Mouse (Mus musculus) intestine, embryonic 15.5 days (tissue): Measurements from ENCODE around the gene Erich3. TPM values are rescaled to one million over a fixed set of nuclear protein-coding genes. Genes with fewer than 3 reads are reported as not detected.

ENCODE experiments used
- ATAC-seq: fragments of 200-750 bp; cut with Nextera tagmentation; 2 replicates; pipeline ENCODE4 v1.8.0; 2017; ENCODE audit warnings: moderate TSS enrichment, moderate library complexity
- H3K27ac ChIP-seq: fragments of 300-500 bp; sonication (generic); 2 replicates; pipeline ENCODE4 v1.5.1; 2015; ENCODE audit warnings: mild to moderate bottlenecking, inconsistent platforms
- H3K27me3 ChIP-seq: fragments of 300-500 bp; sonication (generic); replicated peaks from 2 replicates; pipeline ENCODE4 v1.6.1; 2015; ENCODE audit warnings: inconsistent platforms
- H3K36me3 ChIP-seq: fragments of 300-500 bp; sonication (generic); 2 replicates; pipeline ENCODE4 v1.6.1; 2015; ENCODE audit warnings: inconsistent platforms
- H3K4me1 ChIP-seq: fragments of 300-500 bp; sonication (generic); replicated peaks from 2 replicates; pipeline ENCODE4 v1.6.1; 2015; ENCODE audit warnings: inconsistent platforms
- H3K4me2 ChIP-seq: fragments of 300-500 bp; sonication (generic); replicated peaks from 2 replicates; pipeline ENCODE4 v1.6.1; 2015; ENCODE audit warnings: mild to moderate bottlenecking, inconsistent platforms
- H3K4me3 ChIP-seq: fragments of 300-500 bp; sonication (generic); replicated peaks from 2 replicates; pipeline ENCODE4 v1.5.1; 2015; ENCODE audit warnings: inconsistent platforms
- H3K9ac ChIP-seq: fragments of 300-500 bp; sonication (generic); 2 replicates; pipeline ENCODE4 v1.6.1; 2015; ENCODE audit warnings: inconsistent platforms
- H3K9me3 ChIP-seq: fragments of 300-500 bp; sonication (generic); 2 replicates; pipeline ENCODE4 v1.6.1; 2016; ENCODE audit warnings: inconsistent platforms
- WGBS: fragments of 180-500 bp; shearing (Covaris S2); methylation state at CpG from one replicate; pipeline ENCODE4 v1.1.7; 2015; 5-methylcytosine and 5-hydroxymethylcytosine counted together
- polyA plus RNA-seq: library from polyadenylated mRNA; unstranded; fragments of >200 nt; fragmentation: Nextera tagmentation; extraction: Ambion mirVana; gene quantifications from 2 replicates; pipeline ENCODE4 v1.2.1, GENCODE M21; 2015

The Erich3 gene
- polyA plus RNA-seq, 1 experiment from 2014 or later, result 0.20 TPM

DNA sequence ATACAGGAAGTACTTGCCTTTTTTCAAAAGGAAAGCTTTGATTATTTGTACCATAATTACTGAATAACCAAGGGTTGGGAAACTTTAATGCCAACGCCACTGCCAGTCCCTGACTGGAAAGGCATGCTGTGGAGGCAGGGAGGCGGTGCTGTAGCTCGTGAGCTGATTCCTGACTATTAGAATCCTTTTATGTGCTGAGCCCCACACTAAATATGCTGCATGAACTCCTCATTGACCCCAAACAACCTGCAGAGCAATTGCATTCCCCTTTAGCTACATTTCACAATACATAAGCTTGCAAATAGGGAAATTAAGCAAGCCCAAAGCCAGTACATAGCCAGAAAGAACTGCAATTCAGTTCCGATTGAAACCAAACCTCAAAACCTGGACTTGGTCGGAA is 77.8 kb downstream of the Erich3 start:
- no peaks in the 10 kb centered on the region for H3K9me3 ChIP-seq
- no peak overlapping the region for H3K27ac ChIP-seq
- WGBS, result 74% methylated on average over 5 of the region's 5 CpGs
- H3K27me3 ChIP-seq, result no peaks in the 10 kb centered on the region
- ATAC-seq, result no peak
- no peaks in the 10 kb centered on the region for H3K36me3 ChIP-seq
- no peaks in the 10 kb centered on the region for H3K4me1 ChIP-seq
- H3K4me2 ChIP-seq, result no peak overlapping the region
- H3K9ac ChIP-seq, result no peak overlapping the region
- H3K4me3 ChIP-seq, result no peak overlapping the region

- Histone ChIP-seq H3K4me1 (no peaks in the 10 kb centered on the region), H3K4me2 (no peak overlapping the region), H3K9me3 (no peaks in the 10 kb centered on the region), H3K36me3 (no peaks in the 10 kb centered on the region), H3K27me3 (no peaks in the 10 kb centered on the region), H3K9ac (no peak overlapping the region), H3K4me3 (no peak overlapping the region), H3K27ac (no peak overlapping the region)
- 71% methylated on average over 5 of the region's 5 CpGs for WGBS
- ATAC-seq, result no peak
Observed at GRCm38 (mm10) chr3:154742927-154743326, 79.3 kb downstream of the Erich3 start.

GRCm38 (mm10) chr3:154744317-154744716 is 80.7 kb downstream of the Erich3 start:
- Histone ChIP-seq H3K27ac (no peak overlapping the region), H3K4me1 (no peaks in the 10 kb centered on the region), H3K36me3 (no peaks in the 10 kb centered on the region), H3K4me3 (no peak overlapping the region), H3K4me2 (no peak overlapping the region), H3K27me3 (no peaks in the 10 kb centered on the region), H3K9ac (no peak overlapping the region), H3K9me3 (no peaks in the 10 kb centered on the region)
- peak; percentile 72; the same call in 1 of the 2 replicates for ATAC-seq
- 89% methylated on average over 2 of the region's 2 CpGs for WGBS

GRCm38 (mm10) chr3:154754505-154754904 is 90.8 kb downstream of the Erich3 start:
- WGBS, result 51% methylated on average over 3 of the region's 3 CpGs
- Histone ChIP-seq H3K4me2 (no peak overlapping the region), H3K27me3 (no peaks in the 10 kb centered on the region), H3K36me3 (no peaks in the 10 kb centered on the region), H3K27ac (no peak overlapping the region), H3K4me1 (no peaks in the 10 kb centered on the region), H3K4me3 (no peak overlapping the region), H3K9ac (no peak overlapping the region), H3K9me3 (no peaks in the 10 kb centered on the region)
- ATAC-seq, result no peak

- no peak overlapping the region for H3K27ac ChIP-seq
- ATAC-seq, result no peak
- H3K36me3 ChIP-seq, result no peaks in the 10 kb centered on the region
- no peaks in the 10 kb centered on the region for H3K4me1 ChIP-seq
- no peak overlapping the region for H3K4me2 ChIP-seq
- H3K4me3 ChIP-seq, result no peak overlapping the region
- 89% methylated on average over 3 of the region's 3 CpGs for WGBS
- H3K27me3 ChIP-seq, result no peaks in the 10 kb centered on the region
- H3K9ac ChIP-seq, result no peak overlapping the region
- H3K9me3 ChIP-seq, result no peaks in the 10 kb centered on the region
Observed at GRCm38 (mm10) chr3:154755225-154755624, 91.6 kb downstream of the Erich3 start.

GRCm38 (mm10) chr3:154758089-154758488 is 94.4 kb downstream of the Erich3 start:
- ATAC-seq, result no peak
- 71% methylated on average over 3 of the region's 3 CpGs for WGBS
- no peak overlapping the region for H3K4me2 ChIP-seq
- no peaks in the 10 kb centered on the region for H3K27me3 ChIP-seq
- no peaks in the 10 kb centered on the region for H3K9me3 ChIP-seq
- no peaks in the 10 kb centered on the region for H3K4me1 ChIP-seq
- H3K9ac ChIP-seq, result no peak overlapping the region
- H3K4me3 ChIP-seq, result no peak overlapping the region
- H3K36me3 ChIP-seq, result no peaks in the 10 kb centered on the region
- no peak overlapping the region for H3K27ac ChIP-seq

- Histone ChIP-seq H3K9me3 (no peaks in the 10 kb centered on the region), H3K4me2 (no peak overlapping the region), H3K36me3 (no peaks in the 10 kb centered on the region)
Observed at GRCm38 (mm10) chr3:154761108-154761507, 97.4 kb downstream of the Erich3 start.

DNA sequence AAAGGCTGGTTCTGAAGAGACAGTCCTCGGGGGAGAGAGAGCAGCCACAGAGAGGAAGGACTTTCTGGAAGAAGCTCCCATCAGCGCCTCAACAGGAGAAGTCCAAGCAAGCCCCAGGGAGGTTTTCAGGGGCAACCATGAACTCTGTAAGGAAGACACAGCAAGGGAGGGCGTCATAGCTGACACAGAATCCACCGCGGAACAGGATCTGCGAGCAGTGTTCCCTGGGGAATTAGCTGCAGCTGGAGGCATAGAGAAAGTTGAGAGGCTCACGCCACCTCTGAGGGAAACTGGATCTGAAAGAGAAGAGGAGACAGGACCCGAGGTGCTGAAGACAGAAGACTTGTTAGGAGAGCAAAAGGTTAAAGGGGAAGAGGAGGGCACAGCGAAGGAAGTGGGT is 99.7 kb downstream of the Erich3 start:
- Histone ChIP-seq H3K4me1 (no peaks in the 10 kb centered on the region), H3K9ac (no peak overlapping the region), H3K9me3 (no peaks in the 10 kb centered on the region), H3K27me3 (no peaks in the 10 kb centered on the region), H3K4me2 (no peak overlapping the region), H3K27ac (no peak overlapping the region), H3K4me3 (no peak overlapping the region), H3K36me3 (no peaks in the 10 kb centered on the region)
- no peak for ATAC-seq
- 62% methylated on average over 9 of the region's 9 CpGs for WGBS

More at GRCm38 (mm10) chr3:154761108-154761507, 97.4 kb downstream of the Erich3 start:
- 69% methylated on average over 3 of the region's 3 CpGs for WGBS
- Histone ChIP-seq H3K27ac (no peak overlapping the region), H3K27me3 (no peaks in the 10 kb centered on the region), H3K4me3 (no peak overlapping the region), H3K4me1 (no peaks in the 10 kb centered on the region), H3K9ac (no peak overlapping the region)
- ATAC-seq, result no peak

DNA sequence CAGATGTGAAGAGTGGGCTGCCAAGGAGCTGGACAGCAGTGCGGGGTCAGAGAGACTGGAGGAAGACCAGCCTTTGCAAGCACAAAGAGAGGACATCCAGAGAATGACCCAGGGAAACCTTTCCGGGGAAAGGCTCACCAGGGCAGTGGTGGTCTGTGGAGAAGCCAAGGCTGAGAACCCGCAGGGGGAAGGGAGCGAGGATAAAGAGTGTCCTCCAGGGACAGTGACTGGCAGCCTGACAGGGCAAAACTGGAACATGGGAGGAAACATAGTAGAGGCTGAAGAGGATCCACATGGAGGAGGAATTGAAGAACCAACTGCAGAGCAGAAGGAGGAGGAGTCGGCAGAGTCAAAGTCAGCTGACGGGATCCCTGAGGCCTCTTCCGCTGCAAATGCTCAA is 100.5 kb downstream of the Erich3 start:
- Histone ChIP-seq H3K4me3 (no peak overlapping the region), H3K9me3 (no peaks in the 10 kb centered on the region), H3K4me2 (no peak overlapping the region), H3K27ac (no peak overlapping the region), H3K27me3 (no peaks in the 10 kb centered on the region), H3K4me1 (no peaks in the 10 kb centered on the region), H3K36me3 (no peaks in the 10 kb centered on the region), H3K9ac (no peak overlapping the region)
- 82% methylated on average over 7 of the region's 7 CpGs for WGBS
- no peak for ATAC-seq

- WGBS, result 80% methylated on average over 4 of the region's 4 CpGs
- ATAC-seq, result no peak
Observed at GRCm38 (mm10) chr3:154766321-154766720, 102.7 kb downstream of the Erich3 start.

GRCm38 (mm10) chr3:154771651-154772050 is 108.0 kb downstream of the Erich3 start:
- Histone ChIP-seq H3K27ac (no peak overlapping the region), H3K9me3 (no peaks in the 10 kb centered on the region), H3K4me3 (no peak overlapping the region), H3K4me1 (no peaks in the 10 kb centered on the region), H3K9ac (no peak overlapping the region), H3K27me3 (no peaks in the 10 kb centered on the region), H3K36me3 (no peaks in the 10 kb centered on the region), H3K4me2 (no peak overlapping the region)
- ATAC-seq, result no peak
- WGBS, result 90% methylated on average over 2 of the region's 2 CpGs

More at GRCm38 (mm10) chr3:154766321-154766720, 102.7 kb downstream of the Erich3 start:
- Histone ChIP-seq H3K27ac (no peak overlapping the region), H3K4me2 (no peak overlapping the region), H3K9ac (no peak overlapping the region), H3K4me3 (no peak overlapping the region), H3K27me3 (no peaks in the 10 kb centered on the region), H3K4me1 (no peaks in the 10 kb centered on the region), H3K36me3 (no peaks in the 10 kb centered on the region), H3K9me3 (no peaks in the 10 kb centered on the region)

GRCm38 (mm10) chr3:154778836-154779595 is 115.4 kb downstream of the Erich3 start:
- Histone ChIP-seq H3K36me3 (no peaks in the 10 kb centered on the region), H3K27me3 (no peaks in the 10 kb centered on the region), H3K27ac (no peak overlapping the region), H3K9ac (no peak overlapping the region), H3K4me3 (no peak overlapping the region), H3K9me3 (no peaks in the 10 kb centered on the region), H3K4me2 (no peak overlapping the region), H3K4me1 (no peaks in the 10 kb centered on the region)
- WGBS, result 73% methylated on average over 6 of the region's 6 CpGs
- ATAC-seq, result no peak

DNA sequence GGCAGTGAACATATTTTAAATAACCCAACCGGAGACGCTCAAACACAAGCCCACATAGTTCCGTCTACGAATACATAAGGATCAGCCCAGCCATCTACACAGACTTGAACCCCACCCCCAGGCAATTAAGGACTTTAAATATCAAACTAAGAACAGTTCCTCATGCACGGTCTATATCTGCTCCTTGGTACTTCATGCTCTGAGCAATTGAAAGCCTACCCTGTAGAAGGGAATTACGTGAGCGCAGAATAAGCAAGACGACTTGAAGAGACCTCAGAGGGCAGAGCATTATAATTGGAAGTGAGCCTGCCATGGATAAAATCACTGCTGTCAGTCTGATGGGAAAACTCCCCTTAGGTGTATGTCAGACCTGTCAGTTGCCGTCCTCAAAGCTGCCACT is 122.7 kb downstream of the Erich3 start:
- no peaks in the 10 kb centered on the region for H3K27me3 ChIP-seq
- H3K36me3 ChIP-seq, result no peaks in the 10 kb centered on the region
- no peak for ATAC-seq
- no peak overlapping the region for H3K27ac ChIP-seq
- H3K4me1 ChIP-seq, result no peaks in the 10 kb centered on the region
- H3K9me3 ChIP-seq, result no peaks in the 10 kb centered on the region
- H3K9ac ChIP-seq, result no peak overlapping the region
- 91% methylated on average over 9 of the region's 9 CpGs for WGBS
- H3K4me2 ChIP-seq, result no peak overlapping the region
- H3K4me3 ChIP-seq, result no peak overlapping the region
